Mouse (Mus musculus) thymus, adult 2 months (tissue): ENCODE data around the gene Tmem102. TPM values are rescaled to one million over a fixed set of nuclear protein-coding genes. Genes with fewer than 3 reads are reported as not detected.
A peak's percentile ranks its signal among the peaks of the same experiment; 100 is the strongest.

Experiments
- DNase-seq: peaks from one replicate; pipeline ENCODE4 v3.0.0; 2021
- H3K27ac ChIP-seq: fragments of 200-500 bp; 2 replicates; pipeline ENCODE4 v1.5.1; 2012; ENCODE audit warnings: low read length, control low read depth; ENCODE audit not compliant: control insufficient read depth, insufficient read depth
- H3K27me3 ChIP-seq: fragments of 200-500 bp; 2 replicates; pipeline ENCODE4 v1.6.1; 2012; ENCODE audit warnings: mild to moderate bottlenecking, low read length, moderate library complexity, mixed read lengths; ENCODE audit not compliant: control insufficient read depth, insufficient read depth
- H3K36me3 ChIP-seq: fragments of 200-500 bp; 2 replicates; pipeline ENCODE4 v1.6.1; 2012; ENCODE audit warnings: mild to moderate bottlenecking, low read length, moderate library complexity; ENCODE audit not compliant: control insufficient read depth, insufficient read depth
- H3K4me1 ChIP-seq: fragments of 200-500 bp; replicated peaks from 2 replicates; pipeline ENCODE4 v1.6.1; 2012; ENCODE audit warnings: low read length; ENCODE audit not compliant: control insufficient read depth, insufficient read depth
- H3K4me3 ChIP-seq: fragments of 200-500 bp; 2 replicates; pipeline ENCODE4 v1.5.1; 2012; ENCODE audit warnings: mild to moderate bottlenecking, low read length, control low read depth, moderate library complexity; ENCODE audit not compliant: control insufficient read depth, insufficient read depth
- CTCF ChIP-seq: fragments of 200-500 bp; IDR thresholded peaks from 2 replicates; pipeline ENCODE4 v1.5.1; 2012; ENCODE audit warnings: mild to moderate bottlenecking, control low read depth, low read length, moderate library complexity, borderline replicate concordance; ENCODE audit not compliant: control insufficient read depth, poor library complexity, insufficient read depth; ENCODE audit errors: extremely low read depth
- POLR2A ChIP-seq: fragments of 200-500 bp; IDR thresholded peaks from 2 replicates; pipeline ENCODE4 v1.6.1; 2012; ENCODE audit warnings: mild to moderate bottlenecking, low read length, control low read depth, moderate library complexity; ENCODE audit not compliant: control insufficient read depth, poor library complexity, insufficient read depth; ENCODE audit errors: extremely low read depth
- WGBS: fragments of 180-500 bp; shearing (Covaris S2); methylation state at CpG from one replicate; pipeline ENCODE4 v1.1.7; 2018; 5-methylcytosine and 5-hydroxymethylcytosine counted together
- polyA plus RNA-seq: library from polyadenylated mRNA; depleted of rRNA; stranded (reverse); fragments of >200 nt; gene quantifications from 2 replicates; pipeline ENCODE4 v1.2.3, GENCODE M21; 2012

Gene Tmem102
- polyA plus RNA-seq, 1 experiment, result 5.1 TPM

DNA sequence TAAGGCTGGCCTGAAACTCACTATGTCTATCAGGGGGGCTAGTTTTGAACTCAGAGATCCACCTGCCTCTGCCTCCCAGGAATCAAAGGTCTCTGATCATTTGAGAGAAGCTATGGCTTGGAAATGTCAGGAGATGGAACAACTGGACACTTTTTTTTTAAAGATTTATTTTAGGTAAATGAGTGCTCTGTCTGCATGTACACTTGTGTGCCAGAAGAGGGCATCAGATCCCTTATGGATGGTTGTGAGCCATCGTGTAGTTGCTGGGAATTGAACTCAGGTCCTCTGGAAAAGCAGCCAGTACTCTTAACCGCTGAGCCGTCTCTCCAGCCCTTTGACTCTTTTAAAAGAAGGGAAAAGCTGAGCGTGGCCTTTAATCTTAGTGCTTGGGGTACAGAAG, 954 bp upstream of the Tmem102 start:
- 94% methylated on average over 4 of the region's 4 CpGs for WGBS
- peaks cover 23% of the 10 kb centered on the region for H3K4me1 ChIP-seq
- H3K27ac ChIP-seq, result no peak overlapping the region
- no peaks in the 10 kb centered on the region for H3K36me3 ChIP-seq
- no peak for TF ChIP-seq CTCF
- TF ChIP-seq POLR2A, result no peak
- no peak for DNase-seq
- H3K4me3 ChIP-seq, result no peak overlapping the region
- peaks cover 12% of the 10 kb centered on the region; the same call in 1 of the 2 replicates for H3K27me3 ChIP-seq

DNA sequence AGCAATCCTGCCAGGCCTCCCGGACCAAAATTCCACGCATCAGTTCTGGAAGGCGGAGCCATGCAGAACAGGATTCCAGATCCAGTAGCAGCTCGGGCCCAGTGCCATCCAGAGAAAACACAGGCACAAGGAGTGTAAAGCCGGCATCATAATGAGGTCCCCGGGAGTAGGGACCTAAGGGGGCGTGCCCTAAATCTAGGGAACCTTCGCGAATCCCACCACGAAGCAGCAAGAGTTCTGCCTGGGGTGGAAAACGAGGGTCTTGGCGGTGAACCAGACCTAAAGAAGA, 828 bp downstream of the Tmem102 start:
- H3K27me3 ChIP-seq, result peaks cover 20% of the 10 kb centered on the region; the same call in 1 of the 2 replicates
- no peak overlapping the region for H3K4me3 ChIP-seq
- no peak overlapping the region for H3K27ac ChIP-seq
- no peaks in the 10 kb centered on the region for H3K36me3 ChIP-seq
- no peak for DNase-seq
- TF ChIP-seq CTCF (no peak), POLR2A (no peak)
- peaks cover 36% of the 10 kb centered on the region for H3K4me1 ChIP-seq
- WGBS, result 59% methylated on average over 12 of the region's 12 CpGs

DNA sequence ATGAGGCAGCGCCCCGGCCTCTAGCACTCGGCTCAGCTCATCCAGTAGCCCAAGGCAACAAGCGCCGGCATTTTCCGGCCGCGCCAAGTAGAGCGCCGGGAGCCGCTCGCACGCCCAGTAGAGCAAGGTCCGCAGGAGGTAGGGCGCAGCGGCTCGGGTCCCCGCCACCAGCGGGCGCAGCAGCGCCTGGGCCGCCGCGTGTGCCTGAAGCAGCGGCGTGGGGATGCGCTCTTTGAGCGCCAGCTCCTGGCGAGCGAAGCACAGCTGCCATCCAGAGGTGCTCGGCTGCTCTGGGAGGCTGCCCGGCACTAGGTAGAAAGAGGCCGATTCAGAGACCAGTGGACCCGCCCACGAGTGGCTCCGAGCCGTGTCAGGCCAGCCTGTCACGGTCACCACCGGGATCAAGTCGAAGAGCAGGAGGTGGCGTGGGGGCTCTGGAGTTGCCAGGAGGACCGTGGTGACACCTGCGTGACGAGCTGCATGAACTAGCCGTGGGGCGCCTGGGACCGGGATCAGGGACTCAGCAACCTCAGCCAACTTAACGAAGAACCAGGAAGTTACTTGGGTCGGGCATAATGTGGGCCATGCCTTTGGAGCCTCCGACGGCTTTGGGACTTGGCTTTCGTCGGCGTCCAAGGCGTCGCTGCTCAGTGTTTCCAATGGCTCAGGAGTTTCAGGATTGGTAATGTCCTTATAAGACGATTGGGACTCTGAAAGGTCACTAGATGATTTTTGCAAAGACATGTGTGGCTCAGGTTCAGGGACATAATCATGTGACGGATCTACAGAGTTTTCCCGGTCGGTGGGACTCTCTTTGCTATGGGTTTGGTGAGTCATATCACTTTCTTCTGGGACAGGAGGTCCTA, 1.4 kb downstream of the Tmem102 start:
- peaks cover 20% of the 10 kb centered on the region; the same call in 1 of the 2 replicates for H3K27me3 ChIP-seq
- peak overlapping the region; percentile 33 for H3K4me3 ChIP-seq
- no peak overlapping the region for H3K27ac ChIP-seq
- H3K4me1 ChIP-seq, result peaks cover 36% of the 10 kb centered on the region
- 6% methylated on average over 60 of the region's 60 CpGs for WGBS
- H3K36me3 ChIP-seq, result no peaks in the 10 kb centered on the region
- TF ChIP-seq POLR2A (no peak), CTCF (peak; percentile 94)
- peak; percentile 78 for DNase-seq

DNA sequence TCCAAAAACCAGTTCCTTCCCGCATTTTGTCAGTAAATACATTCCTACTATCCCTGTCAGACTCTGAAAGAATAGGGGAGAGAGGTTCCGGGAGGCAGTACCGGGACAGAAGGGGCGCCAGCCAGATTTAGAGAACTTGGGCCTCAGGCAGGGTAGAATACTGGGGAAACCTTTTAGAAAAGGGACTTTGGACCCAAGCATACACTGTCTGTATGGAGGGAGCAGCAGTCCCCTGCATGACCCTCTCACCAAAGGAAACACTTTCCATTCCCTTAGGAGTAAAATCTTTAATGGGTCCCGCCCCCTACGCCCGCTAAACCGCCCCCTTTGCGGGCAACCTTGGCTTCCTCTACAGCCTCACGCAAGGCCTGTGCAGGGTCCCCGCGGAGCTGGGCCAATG, 2.1 kb downstream of the Tmem102 start:
- TF ChIP-seq CTCF (no peak), POLR2A (no peak)
- no peak for DNase-seq
- H3K36me3 ChIP-seq, result no peaks in the 10 kb centered on the region
- peak overlapping the region; percentile 33 for H3K4me3 ChIP-seq
- peaks cover 36% of the 10 kb centered on the region for H3K4me1 ChIP-seq
- H3K27me3 ChIP-seq, result peaks cover 20% of the 10 kb centered on the region; the same call in 1 of the 2 replicates
- 8% methylated on average over 12 of the region's 12 CpGs for WGBS
- H3K27ac ChIP-seq, result no peak overlapping the region

DNA sequence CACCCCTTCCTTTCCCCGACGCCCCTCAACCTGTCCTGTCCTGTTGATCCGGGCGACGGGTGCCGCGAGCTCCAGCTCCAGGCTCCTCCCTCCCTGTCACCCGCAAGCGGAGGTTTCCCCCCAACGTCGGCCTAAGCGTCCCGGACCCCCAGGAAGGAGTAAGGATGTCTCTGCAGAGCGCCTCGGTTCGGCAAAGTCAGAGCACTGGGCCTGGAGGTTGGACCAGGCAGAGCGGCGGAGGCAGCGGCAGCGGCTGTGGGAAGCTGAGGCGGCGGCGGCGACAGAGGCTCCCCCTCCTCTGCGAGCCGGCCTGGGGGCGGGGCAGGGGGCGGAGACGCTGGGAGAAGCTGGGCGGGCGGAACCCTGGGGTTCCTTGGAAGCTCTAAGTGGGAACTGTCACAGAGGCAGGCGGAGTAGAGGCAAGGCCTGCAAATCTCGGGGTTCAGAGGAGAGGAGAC, 2.7 kb downstream of the Tmem102 start:
- H3K4me3 ChIP-seq, result peak overlapping the region; percentile 50
- H3K27me3 ChIP-seq, result peaks cover 20% of the 10 kb centered on the region; the same call in 1 of the 2 replicates
- H3K36me3 ChIP-seq, result no peaks in the 10 kb centered on the region
- H3K27ac ChIP-seq, result no peak overlapping the region
- TF ChIP-seq CTCF (no peak), POLR2A (no peak)
- under 1% methylated on average over 33 of the region's 33 CpGs for WGBS
- peak; percentile 83 for DNase-seq
- peaks cover 36% of the 10 kb centered on the region for H3K4me1 ChIP-seq

DNA sequence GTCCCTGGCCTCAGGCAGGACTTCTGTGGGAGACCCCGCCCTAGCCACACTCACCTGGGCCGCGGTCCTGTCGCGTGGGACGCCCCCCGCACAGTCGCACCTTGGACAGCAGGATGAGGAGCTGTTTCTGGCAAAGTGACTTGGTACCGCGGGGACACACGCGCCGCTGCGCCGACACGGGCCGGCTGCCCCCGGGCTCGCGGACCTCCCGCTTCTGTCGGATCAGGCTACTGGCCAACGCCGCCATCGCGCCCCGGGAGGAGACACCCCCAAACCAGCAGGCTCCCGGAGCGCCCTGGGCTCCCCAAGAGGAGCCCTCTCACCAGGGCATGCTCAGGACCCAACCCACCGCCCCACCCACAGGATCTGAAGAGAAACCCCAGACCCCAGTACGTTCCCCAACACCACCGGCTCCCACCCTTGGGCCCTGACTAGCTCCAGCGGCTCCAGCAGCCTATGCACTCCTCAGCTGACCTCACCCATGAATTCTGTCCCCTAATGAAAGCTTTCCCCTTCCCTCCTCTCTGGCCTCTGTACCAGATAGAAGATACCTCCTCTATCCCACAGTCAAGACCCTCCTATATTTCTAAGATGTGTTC, 3.9 kb downstream of the Tmem102 start, which contains the start of gene Fgf11:
Fgf11 (minus strand) TSS at position 479 of the 599 bp plus-strand sequence.
- Histone ChIP-seq H3K27ac (no peak within 1 kb of the TSS), H3K27me3 (peaks cover 20% of the 10 kb centered on the region; the same call in 1 of the 2 replicates), H3K4me3 (peak within 1 kb of the TSS; percentile 50), H3K4me1 (peaks cover 36% of the 10 kb centered on the region), H3K36me3 (no peaks in the 10 kb centered on the region)
- no peak for TF ChIP-seq POLR2A
- no peak for TF ChIP-seq CTCF
- 9% methylated on average over 33 of the region's 33 CpGs for WGBS
- DNase-seq, result no peak
